Mouse (Mus musculus) spleen, embryonic (tissue): ENCODE measurements around the gene Gm10491.

Experiments
- CTCF ChIA-PET: fragments of 350-600 bp; sonication (Branson Sonifier 250); formaldehyde crosslinking; loops from one replicate; lab custom pipeline; 2022; lab: Charles Lee

The Gm10491 gene

GRCm38 (mm10) chrX:7883841-7884567 is 23.6 kb downstream of the Gm10491 start, which contains the start of gene Slc35a2:
Gene Slc35a2 (plus strand): TSS chrX:7884028.
- CTCF ChIA-PET = no interaction called here

GRCm38 (mm10) chrX:7879819-7880218 is 27.8 kb downstream of the Gm10491 start:
- CTCF ChIA-PET = interaction anchor here (0.6 to 0.7 kb wide), 2 partner anchors 67 to 1013 kb away, joined by 3 read pairs; partner anchors contain the start of gene B630019K06Rik

- CTCF ChIA-PET = no interaction called here
Observed at GRCm38 (mm10) chrX:7878495-7878894, 29.1 kb downstream of the Gm10491 start.

DNA sequence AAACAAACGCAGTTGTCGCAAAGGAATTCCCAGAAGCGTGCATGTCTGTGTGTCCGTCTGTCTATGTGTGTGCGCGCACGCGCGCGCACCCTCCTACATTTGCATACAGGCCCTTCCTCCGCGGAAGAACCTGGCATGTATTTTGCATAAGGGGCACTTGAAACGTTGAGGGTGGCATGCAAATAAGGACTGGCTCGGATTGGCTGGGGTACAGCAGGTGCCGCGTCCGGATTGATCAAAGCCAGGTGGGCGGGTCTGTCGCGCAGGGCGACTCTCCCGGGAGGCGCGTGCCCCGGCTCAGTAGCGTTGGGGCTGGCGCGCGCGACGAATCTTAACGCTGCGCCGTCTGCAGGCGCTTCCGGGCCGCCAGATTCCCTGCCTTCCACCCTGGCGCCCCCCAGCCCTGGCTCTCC is 29.6 kb downstream of the Gm10491 start, which contains the start of gene Pim2:
Pim2 (plus strand) TSS at position 256 of the 413 bp plus-strand sequence.
- CTCF ChIA-PET = no interaction called here

GRCm38 (mm10) chrX:7869826-7870225 is 37.8 kb downstream of the Gm10491 start:
- CTCF ChIA-PET = no interaction called here

DNA sequence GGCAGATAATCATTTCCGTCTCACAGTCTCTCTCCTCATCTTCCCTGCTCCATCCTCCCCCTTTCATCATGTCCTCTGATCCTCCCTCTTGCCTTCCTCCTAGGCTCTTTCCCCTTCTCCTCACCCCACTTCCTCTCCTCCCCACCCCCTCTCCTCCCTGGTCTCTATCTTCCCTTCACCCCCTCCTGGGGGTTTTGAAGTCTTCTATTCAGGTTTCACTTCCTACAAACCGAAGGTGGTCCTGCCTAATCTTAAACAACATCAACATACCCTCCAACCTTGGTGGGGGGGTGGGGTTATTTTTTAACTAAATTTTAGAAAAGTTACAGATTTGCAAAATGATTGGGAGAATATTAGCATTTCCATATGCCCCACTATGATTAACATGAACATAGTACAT is 39.1 kb downstream of the Gm10491 start:
- CTCF ChIA-PET = no interaction called here

DNA sequence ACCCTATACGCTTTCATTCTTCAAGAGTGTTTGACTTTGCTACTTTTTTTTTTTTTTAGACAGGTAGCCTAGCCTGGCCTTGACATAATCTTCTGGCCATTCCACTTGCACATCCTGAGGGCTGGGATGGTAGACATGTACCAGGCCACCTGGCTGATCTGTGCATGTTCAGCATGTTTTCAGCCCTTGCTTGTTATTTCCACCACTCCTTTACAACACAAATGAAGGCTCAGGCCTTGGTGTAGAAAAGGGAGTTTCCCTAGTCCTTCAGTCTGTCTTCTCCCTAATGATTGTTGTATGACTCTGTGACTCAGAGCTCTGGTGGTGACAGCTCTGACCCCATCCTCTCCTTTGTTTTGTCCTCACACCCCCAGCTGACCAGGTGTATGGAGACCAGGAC is 40.5 kb downstream of the Gm10491 start:
- CTCF ChIA-PET = no interaction called here

- CTCF ChIA-PET = no interaction called here
Observed at GRCm38 (mm10) chrX:7865786-7866185, 41.8 kb downstream of the Gm10491 start.

- CTCF ChIA-PET = no interaction called here
Observed at GRCm38 (mm10) chrX:7865343-7865742, 42.3 kb downstream of the Gm10491 start.

GRCm38 (mm10) chrX:7864551-7864950 is 43.1 kb downstream of the Gm10491 start:
- CTCF ChIA-PET = no interaction called here

DNA sequence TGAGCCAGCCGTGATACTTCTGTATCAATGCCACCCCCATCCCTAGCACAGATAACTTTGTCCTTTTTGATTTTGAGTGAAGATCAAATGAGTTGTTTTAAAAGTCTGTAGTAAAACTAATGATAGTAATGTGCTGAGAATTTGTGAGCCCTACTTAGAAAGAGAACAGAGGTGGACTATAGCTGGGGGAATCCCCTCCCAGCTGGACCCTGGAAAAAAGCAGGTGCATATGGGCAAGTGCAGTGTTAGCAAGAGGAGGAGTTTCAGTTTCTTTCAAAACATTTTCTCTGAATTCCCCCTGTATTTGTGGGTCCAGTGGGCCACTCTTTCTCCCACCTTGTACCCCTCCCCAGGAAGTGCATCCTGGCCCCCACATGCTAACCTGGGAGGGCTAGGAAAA is 44.5 kb downstream of the Gm10491 start:
- CTCF ChIA-PET = no interaction called here

DNA sequence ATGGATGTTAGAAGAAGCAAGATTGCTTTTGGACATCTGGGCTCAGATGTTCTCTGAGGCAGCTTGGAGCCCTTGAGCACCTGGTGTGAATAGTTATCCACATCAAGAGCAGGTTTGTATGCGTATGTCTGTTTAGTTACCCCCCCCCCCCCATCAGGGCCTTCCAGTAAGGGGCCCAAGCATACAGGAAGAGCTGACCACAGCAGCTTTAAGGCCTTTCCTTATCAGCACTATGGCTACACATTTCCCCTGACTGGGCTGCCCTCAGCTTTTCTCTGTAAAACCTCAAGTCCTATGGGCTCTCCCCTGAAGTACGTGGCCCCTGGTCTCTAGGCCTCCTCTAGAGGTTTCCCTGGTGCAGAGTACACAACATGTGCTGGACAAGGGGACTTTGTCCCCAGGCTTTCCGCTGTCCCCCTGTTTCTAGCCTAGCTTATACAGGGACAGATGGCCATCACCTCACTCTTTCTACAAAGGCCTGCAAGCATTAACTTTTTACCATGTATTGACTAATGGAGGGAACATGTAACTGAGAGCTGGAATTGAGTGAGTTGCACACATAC is 48.4 kb downstream of the Gm10491 start:
- CTCF ChIA-PET = no interaction called here
